Mouse (Mus musculus): ENCODE results near the gene Olfr1229.

DNA sequence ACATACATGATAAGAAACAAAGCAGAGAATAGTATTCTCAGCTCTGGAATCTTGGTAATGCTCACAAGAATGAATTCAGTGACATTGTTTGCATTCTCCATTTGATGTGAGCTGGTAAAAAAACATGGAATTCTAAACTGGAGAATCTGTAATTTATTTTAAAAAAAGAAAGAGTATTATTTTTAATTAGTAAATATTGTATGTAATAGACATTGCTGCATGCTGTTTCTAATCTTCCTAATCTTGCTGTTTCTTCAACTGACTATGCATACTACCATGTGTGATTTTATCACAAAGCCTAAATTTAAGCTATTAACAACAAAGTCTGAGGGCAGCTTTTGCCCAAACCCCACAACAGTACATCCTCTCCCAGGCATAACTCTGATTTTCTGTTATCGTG is 9.4 kb upstream of the Olfr1229 start, which contains the start of gene Olfr1230:
- TF ChIP-seq CTCF (IDR thresholded peaks at IDR 0.05): no peak
- no peak for TF ChIP-seq EP300 (IDR thresholded peaks at IDR 0.05)

Measured in lung, postnatal 0 days (tissue).